ENCODE assay signal across 17 mouse cellular contexts in the genomic region with DNA sequence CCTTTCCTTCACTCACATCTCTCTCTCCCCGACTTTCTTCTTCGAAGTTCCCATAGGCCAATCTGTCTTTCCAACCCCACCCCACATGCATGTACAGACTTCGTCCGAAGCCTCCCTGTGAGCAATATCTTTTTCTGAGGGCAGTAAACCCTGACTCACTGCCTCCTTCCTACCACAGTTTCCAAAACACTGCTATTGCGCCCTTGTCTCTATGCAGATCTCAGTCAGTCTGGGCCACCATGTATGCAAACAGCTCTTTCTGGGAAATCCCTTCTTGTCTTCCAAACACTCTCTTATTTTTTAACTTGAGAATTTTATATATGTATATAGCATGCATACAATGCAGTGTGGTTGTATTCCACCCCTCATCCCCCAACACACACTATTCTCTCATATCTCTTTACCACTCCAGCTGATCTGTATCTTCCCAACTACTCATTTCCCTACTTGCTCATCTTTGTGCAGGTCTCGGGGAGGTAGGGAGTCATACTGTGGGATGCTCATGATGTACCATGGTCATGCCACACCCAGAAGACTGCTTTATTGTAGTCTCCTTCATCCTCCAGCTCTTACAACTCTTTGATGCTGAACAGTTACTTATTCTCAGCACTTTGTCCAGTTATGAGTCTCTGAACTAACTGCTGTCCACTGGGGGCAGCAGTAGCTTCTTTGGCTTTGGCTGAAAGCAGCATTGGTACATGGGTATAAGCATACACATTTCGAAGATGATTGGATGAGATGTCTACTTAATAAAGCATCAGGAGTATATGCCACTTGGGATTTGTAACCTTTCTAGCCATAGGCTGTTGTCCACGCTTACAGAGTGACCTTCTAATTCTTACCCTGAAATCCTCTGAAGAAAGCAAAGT.
DNase-seq lines count a peak whose midpoint lies in the region; TF ChIP-seq lines count a peak whose summit lies in the region.
"Had no signal": no experiment of that assay in that cellular context is flagged by ENCODE, and none has a peak within 500 bp of the region (broad histone marks: within the 10 kb centered on the region; RNA-seq: fewer than 3 reads in every experiment).

No protein-coding gene starts in this region.

- H3K27me3 ChIP-seq in heart, adult 2 months (ENCODE audit: control insufficient read depth, insufficient read depth, low read length), result no peaks in the 10 kb centered on the region
- H3K27me3 ChIP-seq in spleen, adult 2 months (ENCODE audit: control insufficient read depth, insufficient read depth, low read length), result no peaks in the 10 kb centered on the region
- H3K27me3 ChIP-seq: liver, embryonic 13.5 days; neural tube, embryonic 15.5 days had no signal

- H3K4me3 ChIP-seq in heart, adult 2 months, result no peak overlapping the region
- H3K4me3 ChIP-seq in spleen, adult 2 months (ENCODE audit: extremely low read depth, insufficient read depth, insufficient read length), result no peak overlapping the region
- H3K4me3 ChIP-seq: liver, embryonic 13.5 days; neural tube, embryonic 15.5 days had no signal

- 0 out of 2 replicates have a peak, but pooled peaks have one; percentile 12 for TF ChIP-seq CTCF in heart, adult 2 months (IDR thresholded peaks at IDR 0.05)
- peak; percentile 8; the same call in 1 of the 2 replicates for TF ChIP-seq CTCF in spleen, adult 2 months (IDR thresholded peaks at IDR 0.05; ENCODE audit: extremely low read depth, insufficient read depth, insufficient read length, insufficient replicate concordance)

- intact Hi-C loops in heart, adult 2 months (cut with DNase I), result no loop called here

- H3K9ac ChIP-seq in heart, adult 2 months (ENCODE audit: low read depth, low read length), result no peak overlapping the region
- H3K9ac ChIP-seq: liver, embryonic 13.5 days; neural tube, embryonic 15.5 days had no signal

- H3K79me2 ChIP-seq in heart, adult 2 months (replicated peaks; ENCODE audit: control insufficient read depth, insufficient read depth, low read length), result no peaks in the 10 kb centered on the region

- TF ChIP-seq POLR2A in heart, adult 2 months (IDR thresholded peaks at IDR 0.05; ENCODE audit: insufficient read depth, low read depth, low read length), result no peak
- no peak for TF ChIP-seq POLR2A in spleen, adult 2 months (IDR thresholded peaks at IDR 0.05; ENCODE audit: low read depth, low read length)

- no peaks in the 10 kb centered on the region; the same call in 1 of the 2 replicates for H3K4me1 ChIP-seq in heart, adult 2 months (ENCODE audit: control insufficient read depth, insufficient read depth, low read length)
- peaks cover 9% of the 10 kb centered on the region for H3K4me1 ChIP-seq in spleen, adult 2 months (ENCODE audit: control insufficient read depth, insufficient read depth, insufficient read length)
- H3K4me1 ChIP-seq: neural tube, embryonic 15.5 days had no signal

- no peak for DNase-seq in heart, adult 2 months
- DNase-seq in heart, postnatal 4 days, result no peak
- DNase-seq in spleen, adult 2 months (ENCODE audit: low read depth in 1 of 2, low spot score in 2 of 2), result peak in 1 of 2 experiments; percentile 52
- no peak for DNase-seq in spleen, adult 18-20 months
- DNase-seq in induced T-regulatory cell, adult 2 months (ENCODE audit: low read depth), result peak; percentile 85
- DNase-seq in adrenal gland, adult 18-20 months (ENCODE audit: low spot score in 2 of 2), result no peak
- DNase-seq in retina, postnatal 1 day, result no peak
- no peak for DNase-seq in neural tube, embryonic 10.5 days (ENCODE audit: extremely low spot score, low spot score)
- DNase-seq: adrenal gland, adult 8-10 months; cerebellum, postnatal 14 days; kidney, postnatal 14 days; left cerebral cortex, postnatal 4 days; liver, embryonic 13.5 days; lung, postnatal 4 days; right cerebral cortex, postnatal 14 days; thymus, postnatal 36 days had no signal

- H3K36me3 ChIP-seq in heart, adult 2 months (ENCODE audit: control insufficient read depth, insufficient read depth, low read length), result no peaks in the 10 kb centered on the region
- H3K36me3 ChIP-seq in spleen, adult 2 months (ENCODE audit: control insufficient read depth, insufficient read depth, low read length), result no peaks in the 10 kb centered on the region
- H3K36me3 ChIP-seq: liver, embryonic 13.5 days; neural tube, embryonic 15.5 days had no signal

- WGBS in heart, adult 2 months, result 76% methylated on average over 8 of the region's 8 CpGs
- 65% methylated on average over 8 of the region's 8 CpGs for WGBS in spleen, adult 2 months

- TF ChIP-seq EP300 in heart, adult 2 months (IDR thresholded peaks at IDR 0.05; ENCODE audit: insufficient read depth, low read depth, low read length), result no peak

- H3K27ac ChIP-seq in heart, adult 2 months, result no peak overlapping the region
- H3K27ac ChIP-seq in spleen, adult 2 months (ENCODE audit: insufficient read depth, low read length), result no peak overlapping the region
- H3K27ac ChIP-seq: liver, embryonic 13.5 days; neural tube, embryonic 15.5 days had no signal
